Mouse (Mus musculus) large intestine, adult 2 months (tissue): ENCODE measurements at regions not wholly inside any gene's neighbourhood (a gene's known extent, or its start where the extent isn't known, plus 50 kb on each side); places are given as distances from the start of the nearest gene placed in this dataset.

ENCODE experiments used
- DNase-seq: peaks from one replicate; pipeline ENCODE4 v3.0.0-alpha.2; 2012; ENCODE audit warnings: low read depth, low spot score
- WGBS: fragments of 180-500 bp; shearing (Covaris S2); methylation state at CpG from one replicate; pipeline ENCODE4 v1.1.7; 2018; 5-methylcytosine and 5-hydroxymethylcytosine counted together

DNA sequence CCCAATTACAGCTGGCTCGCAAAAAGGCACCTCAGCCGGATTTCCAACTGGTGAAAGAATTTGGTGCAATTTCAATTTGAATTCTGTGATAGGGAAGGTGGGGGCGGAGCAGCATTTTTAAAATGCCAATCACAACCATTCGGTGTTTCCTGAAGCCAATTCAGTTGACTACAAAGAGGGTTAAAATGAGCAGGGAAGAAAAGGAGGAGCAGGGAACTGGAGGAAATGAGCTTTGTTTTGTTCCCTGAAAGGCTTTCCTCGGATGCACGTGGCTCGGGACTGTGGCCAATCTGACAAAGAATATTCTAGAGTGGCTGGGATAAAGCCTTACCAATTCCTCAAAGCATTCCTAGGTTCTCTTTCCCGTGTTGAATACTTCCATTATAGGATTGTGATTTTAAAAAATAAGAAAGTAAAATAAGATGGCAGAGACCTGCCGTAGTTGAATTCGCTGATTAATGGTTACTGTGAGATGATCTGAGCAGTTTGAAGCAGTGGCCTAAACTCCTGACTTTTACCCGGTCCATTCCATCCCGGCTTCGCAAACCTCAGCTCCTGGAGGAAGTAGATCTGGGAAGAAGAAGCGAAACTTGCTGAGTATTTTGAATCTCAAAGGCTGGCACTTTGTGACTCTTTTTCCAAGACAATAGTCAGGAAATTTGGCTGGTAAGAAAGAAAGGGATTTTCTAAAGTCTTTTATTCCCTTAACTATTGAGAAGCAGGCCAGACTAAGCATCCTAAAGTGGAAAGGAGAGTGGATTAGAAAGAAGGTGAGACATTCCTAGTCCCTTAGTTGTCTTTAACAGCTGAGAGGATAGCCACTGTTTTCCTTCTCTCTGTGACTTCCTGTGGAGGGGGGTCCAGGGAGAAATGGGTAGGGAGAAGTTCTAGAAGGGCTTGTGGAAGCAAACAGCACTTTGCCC lies 229.3 kb upstream of the Adgrl2 start:
- no peak for DNase-seq
- WGBS, result 66% methylated on average over 14 of the region's 14 CpGs

GRCm38 (mm10) chr3:149217916-149218803 lies 227.8 kb upstream of the Adgrl2 start:
- no peak for DNase-seq
- 58% methylated on average over 9 of the region's 9 CpGs for WGBS

DNA sequence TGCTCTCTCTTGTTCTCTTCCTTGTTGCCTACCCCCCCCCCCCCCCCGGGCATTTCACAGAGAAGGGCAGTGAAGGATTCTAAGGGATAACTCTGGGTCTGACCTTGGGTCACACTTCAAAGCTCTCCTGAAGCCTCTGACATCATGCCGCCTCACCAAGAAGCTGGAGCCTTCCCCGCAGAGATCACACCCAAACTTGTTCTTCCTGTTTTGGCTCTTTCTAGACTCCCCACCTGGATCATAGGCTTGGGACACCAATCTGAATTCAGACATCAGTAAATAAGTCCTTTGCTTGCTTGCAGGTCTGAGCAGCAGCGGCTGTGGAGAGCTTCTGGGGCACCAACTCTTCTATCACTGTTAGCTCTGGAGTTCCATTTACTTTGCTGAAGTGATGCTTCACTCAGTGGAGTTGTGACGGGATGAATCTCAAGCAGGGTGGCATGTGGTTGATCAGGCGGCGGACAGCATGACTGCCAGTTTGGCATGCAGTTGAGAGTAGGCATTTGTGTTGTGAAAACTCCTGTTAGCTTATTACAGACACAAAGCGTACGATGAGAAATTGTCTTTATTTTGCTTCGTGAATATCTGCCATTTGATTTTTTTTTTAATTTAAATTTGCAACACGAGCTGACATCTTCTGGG lies 226.5 kb upstream of the Adgrl2 start:
- WGBS, result 65% methylated on average over 11 of the region's 11 CpGs
- DNase-seq, result no peak

DNA sequence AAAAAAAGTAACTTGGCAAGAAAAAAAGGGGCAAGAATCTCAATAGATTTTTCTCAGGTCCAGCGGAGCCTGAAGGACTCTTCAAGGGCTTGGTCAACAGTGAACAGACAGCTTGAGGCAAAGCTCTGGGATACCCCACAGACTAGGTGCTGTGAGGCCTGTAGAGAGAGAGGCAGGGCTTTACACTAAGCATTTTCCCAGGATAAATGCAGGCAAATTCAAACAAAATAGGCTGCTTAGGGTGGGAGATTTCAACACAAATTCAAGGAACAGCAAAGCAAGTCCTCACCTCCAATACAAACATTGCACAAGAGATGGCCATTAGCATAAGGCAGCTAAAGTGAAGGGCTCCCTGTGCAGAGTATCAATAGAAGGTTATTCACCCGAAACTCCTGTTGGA lies 225.3 kb upstream of the Adgrl2 start:
- DNase-seq, result no peak
- 78% methylated on average over 2 of the region's 2 CpGs for WGBS

- no peak for DNase-seq
- 55% methylated on average over 7 of the region's 7 CpGs for WGBS
These were observed 221.6 kb upstream of the Adgrl2 start for GRCm38 (mm10) chr3:149211909-149212308.

GRCm38 (mm10) chr3:149209260-149209659 lies 218.9 kb upstream of the Adgrl2 start:
- DNase-seq, result no peak
- WGBS, result 88% methylated on average over 2 of the region's 2 CpGs

DNA sequence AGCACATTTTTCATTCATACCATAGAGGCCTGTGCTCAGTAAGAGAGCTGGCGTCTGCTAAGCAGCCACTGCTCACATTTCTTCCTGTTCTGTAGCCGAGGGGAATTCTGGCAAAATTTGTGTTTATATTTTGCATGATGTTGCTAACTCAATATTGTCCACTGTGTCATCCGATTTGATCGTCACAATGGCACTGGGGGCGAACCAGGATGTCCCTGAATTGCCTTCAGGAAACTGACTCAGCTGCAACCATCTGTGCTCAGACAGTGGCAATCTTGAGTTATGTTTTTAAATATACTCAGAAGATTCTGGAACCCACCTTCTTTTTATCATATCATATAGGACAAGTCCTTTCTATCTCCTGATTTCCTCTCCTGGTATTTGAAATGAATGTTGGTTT lies 213.1 kb upstream of the Adgrl2 start:
- 77% methylated on average over 5 of the region's 5 CpGs for WGBS
- DNase-seq, result no peak

- DNase-seq, result no peak
- WGBS, result 63% methylated on average over 8 of the region's 8 CpGs
These were observed 206.3 kb upstream of the Adgrl2 start for GRCm38 (mm10) chr3:149196477-149197185.

DNA sequence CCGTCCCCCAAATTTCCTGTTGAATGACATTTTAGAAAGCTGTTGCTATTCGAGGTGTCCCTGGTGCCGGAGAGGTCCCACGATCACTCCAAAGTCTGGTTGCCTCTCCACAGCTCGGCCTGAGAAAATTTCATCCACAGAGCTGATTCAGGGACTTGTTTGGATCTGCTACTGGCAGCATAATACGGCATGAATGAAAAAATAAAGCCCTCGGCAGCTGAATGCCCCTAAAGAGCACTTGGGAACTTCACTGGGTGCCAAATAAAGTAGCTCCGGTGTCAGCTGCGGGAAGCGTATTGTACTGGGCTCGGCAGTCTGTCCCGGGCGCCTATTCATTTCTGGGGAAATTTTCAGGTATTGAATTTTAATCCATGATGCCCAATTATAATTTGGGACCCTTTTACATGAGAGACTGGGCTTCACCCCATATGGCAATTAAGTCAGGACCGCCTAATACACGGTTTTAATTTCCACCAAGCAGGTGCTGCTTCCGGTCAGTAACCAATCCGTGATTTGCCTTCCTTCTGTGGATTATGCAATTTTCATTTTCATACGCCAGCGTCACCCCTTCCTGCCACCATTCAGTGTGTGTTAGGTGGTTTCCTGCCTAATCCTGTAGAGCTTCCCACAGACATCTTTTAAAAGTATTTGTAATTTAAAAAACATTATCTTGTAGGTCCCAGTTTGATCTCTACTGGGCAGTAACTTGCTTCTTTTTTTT lies 200.7 kb upstream of the Adgrl2 start:
- WGBS, result 84% methylated on average over 19 of the region's 19 CpGs
- no peak for DNase-seq

- no peak for DNase-seq
- 69% methylated on average over 12 of the region's 12 CpGs for WGBS
These were observed 193.8 kb upstream of the Adgrl2 start for GRCm38 (mm10) chr3:149184136-149184551.

DNA sequence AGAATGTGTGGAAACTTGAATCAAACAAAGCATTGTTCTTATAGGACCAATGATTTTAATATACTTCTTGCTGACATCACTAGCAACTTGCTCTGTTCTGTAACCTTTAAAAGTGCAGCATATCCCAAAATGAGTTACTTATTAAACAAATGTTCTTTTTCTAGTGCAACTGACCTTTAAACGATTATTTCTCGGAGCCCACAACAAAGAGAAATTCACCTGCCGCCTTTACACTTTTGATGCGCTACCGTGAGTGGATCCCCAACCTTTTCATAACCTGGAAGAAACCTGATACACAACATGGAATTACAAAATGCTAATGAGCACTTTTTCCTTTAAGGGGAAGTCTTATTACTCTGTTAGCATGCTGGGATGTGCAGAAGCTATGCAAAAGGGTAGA lies 191.7 kb upstream of the Adgrl2 start:
- DNase-seq, result no peak
- WGBS, result 40% methylated on average over 5 of the region's 5 CpGs

- 19% methylated on average over 8 of the region's 8 CpGs for WGBS
- DNase-seq, result no peak
These were observed 189.8 kb upstream of the Adgrl2 start for GRCm38 (mm10) chr3:149180129-149180528.

DNA sequence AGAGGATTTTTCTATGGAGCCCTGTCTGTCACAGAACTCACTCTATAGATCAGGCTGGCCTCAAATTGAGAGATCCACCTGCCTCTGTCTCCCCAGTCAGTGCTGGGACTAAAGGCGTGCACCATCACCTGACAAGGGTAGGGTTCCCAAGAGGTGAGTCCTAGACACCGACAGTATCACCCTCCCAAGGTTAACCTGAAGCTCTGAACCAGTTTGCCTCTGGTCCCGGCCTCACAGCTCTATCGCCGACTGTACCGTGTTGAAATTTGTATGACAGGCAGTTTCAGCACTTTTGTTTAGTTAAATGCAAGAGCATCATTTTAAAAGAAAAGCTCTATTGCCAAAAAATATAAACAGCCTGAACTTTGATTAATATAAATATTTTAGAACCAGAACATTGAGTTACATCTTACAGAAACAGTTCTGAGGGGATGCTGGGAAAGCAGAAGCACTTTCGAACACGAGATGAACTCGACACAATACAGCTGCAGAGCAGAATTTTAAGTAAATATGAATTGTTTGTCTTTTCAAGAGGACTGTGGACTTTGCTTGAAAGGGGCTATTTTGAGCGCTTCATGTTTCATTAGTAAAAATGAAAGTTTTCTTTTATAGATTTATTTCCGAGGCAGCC lies 189.2 kb upstream of the Adgrl2 start:
- DNase-seq, result no peak
- WGBS, result 45% methylated on average over 11 of the region's 11 CpGs

DNA sequence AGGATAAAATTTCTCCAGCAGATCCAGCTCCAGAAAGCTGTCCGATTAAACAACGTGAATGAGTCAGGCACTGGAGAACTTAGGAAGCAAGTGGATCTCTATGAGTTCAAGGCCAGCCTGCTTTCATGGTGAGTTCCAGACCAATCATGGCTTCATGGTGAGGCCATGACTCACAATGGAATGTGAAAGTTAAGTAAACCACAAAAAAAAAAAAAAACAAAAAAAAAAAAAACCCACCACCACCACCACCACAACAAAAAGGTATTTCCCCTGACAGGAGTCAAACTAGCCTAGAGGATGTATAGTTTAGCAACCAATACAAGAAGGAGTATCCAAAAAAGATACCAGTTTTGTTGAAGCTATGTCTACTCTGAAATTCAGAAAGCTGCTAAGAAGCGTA lies 188.5 kb upstream of the Adgrl2 start:
- DNase-seq, result no peak
- 93% methylated on average over 3 of the region's 3 CpGs for WGBS

GRCm38 (mm10) chr3:149174689-149175390 lies 184.5 kb upstream of the Adgrl2 start:
- DNase-seq, result no peak
- WGBS, result 78% methylated on average over 11 of the region's 11 CpGs

DNA sequence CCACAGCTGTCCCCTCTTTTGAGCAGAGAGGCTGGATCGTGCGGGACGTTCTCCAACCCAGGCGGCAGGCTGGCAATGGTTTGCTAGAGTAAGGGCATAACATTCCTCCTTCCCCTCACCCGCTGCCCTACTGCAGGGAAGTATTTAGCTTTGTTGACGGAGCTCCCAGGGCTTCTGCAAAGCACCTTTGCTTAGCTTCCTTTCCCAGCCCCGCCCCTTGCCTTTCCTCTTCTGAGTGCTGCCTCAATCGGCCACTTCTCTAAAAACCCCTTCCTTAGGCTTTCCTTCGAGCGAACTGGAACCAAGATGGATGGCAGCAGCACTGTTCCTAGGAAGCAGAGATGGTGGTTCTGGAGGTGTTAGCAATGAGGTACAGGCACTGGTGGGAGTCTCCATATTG lies 183.2 kb upstream of the Adgrl2 start:
- no peak for DNase-seq
- 47% methylated on average over 10 of the region's 10 CpGs for WGBS

- 70% methylated on average over 4 of the region's 4 CpGs for WGBS
- no peak for DNase-seq
These were observed 181.4 kb upstream of the Adgrl2 start for GRCm38 (mm10) chr3:149171766-149172165.

DNA sequence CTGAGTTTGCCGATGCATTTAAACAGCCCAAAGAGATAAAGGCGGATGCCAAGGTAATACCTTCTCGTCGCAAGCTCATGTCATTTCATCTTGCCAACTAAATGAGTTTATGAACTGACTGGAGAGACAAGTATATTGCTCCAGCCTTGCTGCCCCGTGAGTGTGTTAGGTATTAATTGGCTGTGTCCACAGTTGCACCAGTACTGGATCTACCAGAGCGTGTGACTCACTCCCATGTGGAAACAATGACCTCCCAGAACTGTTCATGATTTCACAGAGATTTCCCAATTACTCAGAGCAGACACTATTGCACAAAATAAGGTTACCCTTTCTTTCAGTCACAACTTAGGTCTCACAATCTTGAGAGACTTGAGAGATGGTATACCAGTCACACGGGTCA lies 179.8 kb upstream of the Adgrl2 start:
- 48% methylated on average over 7 of the region's 7 CpGs for WGBS
- DNase-seq, result no peak
